Mouse (Mus musculus) kidney, adult 2 months (tissue): ENCODE results near the gene Mylk3. TPM values are rescaled to one million over a fixed set of nuclear protein-coding genes. Genes with fewer than 3 reads are reported as not detected.

Experiments
- DNase-seq: peaks from one replicate; pipeline ENCODE4 v3.0.0; 2021
- H3K27ac ChIP-seq: fragments of 200-500 bp; 2 replicates; pipeline ENCODE4 v1.5.1; 2012; ENCODE audit warnings: low read depth, low read length, control low read depth, inconsistent platforms; ENCODE audit not compliant: insufficient read depth
- H3K27me3 ChIP-seq: fragments of 200-500 bp; replicated peaks from 2 replicates; pipeline ENCODE4 v1.6.1; 2012; ENCODE audit warnings: mild to moderate bottlenecking, moderate library complexity, low read length, inconsistent platforms; ENCODE audit not compliant: control insufficient read depth, insufficient read depth
- H3K36me3 ChIP-seq: fragments of 200-500 bp; 2 replicates; pipeline ENCODE4 v1.6.1; 2012; ENCODE audit warnings: mild to moderate bottlenecking, moderate library complexity, low read length, inconsistent platforms; ENCODE audit not compliant: control insufficient read depth, insufficient read depth
- H3K4me1 ChIP-seq: fragments of 200-500 bp; 2 replicates; pipeline ENCODE4 v1.6.1; 2011; ENCODE audit warnings: low read length; ENCODE audit not compliant: control insufficient read depth, insufficient read depth
- H3K4me3 ChIP-seq: fragments of 200-500 bp; 2 replicates; pipeline ENCODE4 v1.5.1; 2011; ENCODE audit warnings: mild to moderate bottlenecking, low read depth, low read length, control low read depth; ENCODE audit not compliant: insufficient read depth
- CTCF ChIP-seq: fragments of 200-500 bp; conservative IDR thresholded peaks from 2 replicates; pipeline ENCODE4 v1.5.1; 2011; ENCODE audit warnings: low read depth, mild to moderate bottlenecking, control low read depth, low read length, moderate library complexity, mixed read lengths; ENCODE audit not compliant: insufficient read depth, insufficient read length
- POLR2A ChIP-seq: fragments of 200-500 bp; IDR thresholded peaks from one replicate; pipeline ENCODE4 v1.6.1; 2011; ENCODE audit warnings: low read depth, low read length, control low read depth
- WGBS: fragments of 180-500 bp; shearing (Covaris S2); methylation state at CpG from one replicate; pipeline ENCODE4 v1.1.7; 2018; 5-methylcytosine and 5-hydroxymethylcytosine counted together
- polyA plus RNA-seq: library from polyadenylated mRNA; depleted of rRNA; stranded (reverse); fragments of >200 nt; gene quantifications from 2 replicates; pipeline ENCODE4 v1.2.3, GENCODE M21; 2012

The Mylk3 gene
- polyA plus RNA-seq, 1 experiment = 0.77 TPM

GRCm38 (mm10) chr8:85373435-85374039 lies 12.6 kb downstream of the Mylk3 start:
- no peak for DNase-seq
- Histone ChIP-seq H3K36me3 (no peaks in the 10 kb centered on the region), H3K27me3 (no peaks in the 10 kb centered on the region), H3K4me3 (no peak overlapping the region), H3K27ac (no peak overlapping the region), H3K4me1 (no peaks in the 10 kb centered on the region)
- TF ChIP-seq POLR2A (no peak), CTCF (no peak)
- 59% methylated on average over 5 of the region's 5 CpGs for WGBS

GRCm38 (mm10) chr8:85372465-85372839 lies 13.7 kb downstream of the Mylk3 start:
- no peak overlapping the region for H3K27ac ChIP-seq
- no peak for DNase-seq
- H3K36me3 ChIP-seq = no peaks in the 10 kb centered on the region
- H3K4me3 ChIP-seq = no peak overlapping the region
- WGBS = 100% methylated on average over 1 of the region's 1 CpGs
- TF ChIP-seq CTCF = no peak
- TF ChIP-seq POLR2A = no peak
- H3K27me3 ChIP-seq = no peaks in the 10 kb centered on the region
- H3K4me1 ChIP-seq = no peaks in the 10 kb centered on the region

- no peak overlapping the region for H3K27ac ChIP-seq
- H3K4me1 ChIP-seq = no peaks in the 10 kb centered on the region
- 86% methylated on average over 5 of the region's 5 CpGs for WGBS
- no peak overlapping the region for H3K4me3 ChIP-seq
- no peaks in the 10 kb centered on the region for H3K36me3 ChIP-seq
- H3K27me3 ChIP-seq = no peaks in the 10 kb centered on the region
- TF ChIP-seq CTCF (no peak), POLR2A (no peak)
- DNase-seq = no peak
Observed at GRCm38 (mm10) chr8:85371736-85372464, 14.2 kb downstream of the Mylk3 start.

GRCm38 (mm10) chr8:85365176-85365575 lies 21.0 kb downstream of the Mylk3 start:
- Histone ChIP-seq H3K27me3 (no peaks in the 10 kb centered on the region), H3K4me1 (no peaks in the 10 kb centered on the region), H3K4me3 (no peak overlapping the region), H3K27ac (no peak overlapping the region), H3K36me3 (no peaks in the 10 kb centered on the region)
- no peak for TF ChIP-seq CTCF
- no peak for TF ChIP-seq POLR2A
- no peak for DNase-seq
- 71% methylated on average over 6 of the region's 6 CpGs for WGBS

GRCm38 (mm10) chr8:85364628-85365027 lies 21.5 kb downstream of the Mylk3 start:
- Histone ChIP-seq H3K4me1 (no peaks in the 10 kb centered on the region), H3K27me3 (no peaks in the 10 kb centered on the region), H3K36me3 (no peaks in the 10 kb centered on the region), H3K27ac (no peak overlapping the region), H3K4me3 (no peak overlapping the region)
- DNase-seq = peak; percentile 13
- 66% methylated on average over 11 of the region's 11 CpGs for WGBS
- no peak for TF ChIP-seq POLR2A
- no peak for TF ChIP-seq CTCF

GRCm38 (mm10) chr8:85363406-85363805 lies 22.7 kb downstream of the Mylk3 start:
- Histone ChIP-seq H3K4me3 (no peak overlapping the region), H3K27ac (no peak overlapping the region), H3K27me3 (no peaks in the 10 kb centered on the region), H3K36me3 (no peaks in the 10 kb centered on the region), H3K4me1 (no peaks in the 10 kb centered on the region)
- 85% methylated on average over 6 of the region's 6 CpGs for WGBS
- TF ChIP-seq CTCF = no peak
- no peak for TF ChIP-seq POLR2A
- no peak for DNase-seq

- DNase-seq = no peak
- H3K36me3 ChIP-seq = no peaks in the 10 kb centered on the region
- H3K4me1 ChIP-seq = no peaks in the 10 kb centered on the region
- no peak overlapping the region for H3K27ac ChIP-seq
- WGBS = 61% methylated on average over 4 of the region's 4 CpGs
- H3K27me3 ChIP-seq = no peaks in the 10 kb centered on the region
- no peak overlapping the region for H3K4me3 ChIP-seq
- TF ChIP-seq POLR2A (no peak), CTCF (no peak)
Observed at GRCm38 (mm10) chr8:85362211-85362610, 23.9 kb downstream of the Mylk3 start.
